Mouse (Mus musculus): ENCODE measurements around the gene Notch3.

Gene Notch3

GRCm38 (mm10) chr17:32092241-32092619, 74.4 kb downstream of the Notch3 start:
- no peak for DNase-seq

DNA sequence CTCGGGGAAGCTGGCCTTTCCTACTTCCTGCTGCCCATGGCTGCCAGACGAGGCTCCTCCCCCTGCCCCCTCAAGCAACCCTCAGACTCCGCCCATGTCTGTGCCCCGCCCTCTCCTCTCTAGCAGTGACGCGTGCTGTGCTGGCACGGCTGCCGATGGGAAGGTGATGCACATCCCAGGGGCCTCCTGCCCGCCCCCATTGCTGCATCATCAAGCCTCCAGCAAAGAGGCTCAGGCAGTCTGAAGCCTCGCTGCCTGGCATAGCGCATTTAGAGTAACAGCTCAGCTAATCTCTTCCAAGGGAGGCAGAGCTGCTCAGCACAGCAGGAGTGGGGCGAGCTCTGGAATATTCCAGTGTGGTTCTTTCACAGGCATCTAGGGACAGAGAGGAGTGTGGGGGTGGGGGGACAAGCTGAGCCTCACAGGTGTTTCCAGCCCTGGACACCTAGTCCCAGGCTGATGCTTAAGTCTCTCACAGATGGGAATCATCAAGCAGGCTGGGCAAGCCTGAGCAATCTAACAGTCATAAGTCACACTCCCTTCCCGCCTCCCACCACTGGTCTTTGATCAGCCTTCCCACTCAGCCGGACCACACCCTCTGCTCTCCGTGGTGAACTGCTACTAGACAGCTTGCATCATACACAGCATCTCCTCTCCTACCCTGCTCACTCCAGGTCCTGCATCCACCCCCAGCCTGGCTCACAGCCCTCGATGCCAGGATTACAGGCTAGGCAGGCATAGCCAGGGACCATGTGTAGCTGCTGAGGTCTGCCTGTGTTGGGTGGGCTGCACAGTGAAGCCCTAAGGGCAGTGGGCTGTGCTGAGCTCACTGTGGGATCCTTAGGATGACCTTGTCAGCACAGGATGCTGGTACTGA, 75.0 kb downstream of the Notch3 start:
- peak; percentile 87 to 89 for DNase-seq

GRCm38 (mm10) chr17:32091032-32091363, 75.7 kb downstream of the Notch3 start:
- DNase-seq: no peak

DNA sequence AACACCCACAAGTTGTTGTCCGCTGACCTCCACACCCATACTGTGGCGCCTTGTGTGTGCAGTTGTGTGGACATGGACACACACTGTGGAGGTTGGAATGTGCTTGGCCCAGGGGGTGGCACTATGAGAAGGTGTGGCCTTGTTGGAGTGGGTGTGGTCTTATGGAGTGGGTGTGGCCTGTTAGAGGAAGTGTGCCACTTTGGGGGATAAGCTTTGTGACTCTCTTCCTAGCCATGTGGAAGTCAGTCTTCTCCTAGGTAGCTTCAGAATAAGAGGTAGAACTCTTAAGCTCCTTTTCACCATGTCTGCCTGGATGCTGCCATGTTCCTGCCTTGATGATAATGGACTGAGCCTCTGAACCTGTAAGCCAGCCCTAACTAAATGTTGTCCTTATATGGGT, 79.6 kb downstream of the Notch3 start:
- DNase-seq: no peak

DNA sequence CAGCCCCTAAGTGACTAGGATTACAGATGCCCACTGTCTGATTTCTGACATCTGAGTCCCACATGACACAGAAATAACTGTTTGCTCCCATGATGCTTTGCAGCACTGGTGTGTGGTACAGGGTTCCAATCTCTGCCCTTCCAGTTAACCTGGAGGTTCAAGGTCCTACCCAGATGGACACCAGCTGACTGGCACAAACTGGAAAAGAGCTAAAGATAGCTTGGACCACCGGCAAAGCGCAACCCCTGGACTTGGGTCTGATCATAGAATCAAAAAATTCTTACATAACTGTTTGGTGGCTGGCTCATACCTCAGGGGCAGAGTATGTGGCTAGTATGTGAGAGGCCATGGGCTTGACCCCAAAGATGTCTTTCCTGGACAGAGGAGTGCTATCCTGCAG, 83.3 kb downstream of the Notch3 start:
- DNase-seq: peak in 1 of 2 experiments; percentile 64

DNA sequence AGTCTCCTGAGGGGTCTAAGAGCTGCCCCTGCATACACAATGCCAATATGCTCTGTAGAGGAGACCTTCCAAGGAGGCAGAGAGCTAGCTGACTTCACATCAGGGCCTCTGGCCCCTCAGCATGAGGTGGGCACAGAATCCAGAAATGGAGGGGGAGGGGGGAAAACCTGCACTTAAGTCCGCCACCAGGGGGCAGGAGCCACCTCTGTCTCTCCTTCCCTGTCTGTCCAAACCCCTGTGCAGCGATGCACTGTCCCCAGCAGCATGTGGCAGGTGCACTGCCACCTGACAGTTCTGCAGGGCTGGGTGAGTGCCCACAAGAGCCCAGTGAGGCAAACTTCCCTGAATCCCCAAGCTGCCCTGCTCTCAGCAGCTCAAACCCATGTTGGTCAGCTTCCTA, 91.5 kb downstream of the Notch3 start:
- DNase-seq: peak; percentile 68 to 75

- DNase-seq: no peak
Observed at GRCm38 (mm10) chr17:32074658-32075057, 92.0 kb downstream of the Notch3 start.

GRCm38 (mm10) chr17:32073359-32073758, 93.3 kb downstream of the Notch3 start:
- DNase-seq: peak; percentile 84 to 91

Data from kidney, postnatal 25 days (tissue).